Comparison of ENCODE assay signal across 8 mouse cellular contexts in genomic region chrX:152143941-152144741, GRCm38 (mm10). TPM values are rescaled to one million over a fixed set of nuclear protein-coding genes. Genes with fewer than 3 reads are reported as not detected.
DNase-seq lines count a peak whose midpoint lies in the region; ATAC-seq and TF ChIP-seq lines count a peak whose summit lies in the region.

Gene Iqsec2, plus strand, starts transcription at chrX:152144268.

- H3K9ac ChIP-seq in heart, embryonic 12.5 days: peak within 1 kb of the TSS; percentile 81
- peak within 1 kb of the TSS; percentile 59 for H3K9ac ChIP-seq in lung, embryonic 14.5 days

- peak within 1 kb of the TSS; percentile 69 for H3K4me3 ChIP-seq in embryonic facial prominence, embryonic 10.5 days
- H3K4me3 ChIP-seq in heart, embryonic 12.5 days: peak within 1 kb of the TSS; percentile 85
- H3K4me3 ChIP-seq in lung, embryonic 14.5 days (ENCODE audit: low read depth, low read length): peak within 1 kb of the TSS; percentile 61

- no peaks in the 10 kb centered on the region for H3K36me3 ChIP-seq in embryonic facial prominence, embryonic 10.5 days (replicated peaks)
- H3K36me3 ChIP-seq in heart, embryonic 12.5 days: no peaks in the 10 kb centered on the region
- H3K36me3 ChIP-seq in lung, embryonic 14.5 days (ENCODE audit: insufficient read depth): no peaks in the 10 kb centered on the region

- peak within 1 kb of the TSS; percentile 85 for H3K4me2 ChIP-seq in heart, embryonic 12.5 days
- H3K4me2 ChIP-seq in lung, embryonic 14.5 days: peak within 1 kb of the TSS; percentile 82

- 15% methylated on average over 55 of the region's 78 CpGs for WGBS in embryonic facial prominence, embryonic 10.5 days
- WGBS in heart, embryonic 12.5 days: 7% methylated on average over 58 of the region's 78 CpGs
- 5% methylated on average over 26 of the region's 78 CpGs for WGBS in lung, embryonic 14.5 days

- no peak for TF ChIP-seq CTCF in lung, embryonic 14.5 days (IDR thresholded peaks at IDR 0.05; ENCODE audit: low read depth)

- 0 out of 2 replicates have a peak, but pooled peaks cover 2% of the 10 kb centered on the region for H3K4me1 ChIP-seq in embryonic facial prominence, embryonic 10.5 days
- H3K4me1 ChIP-seq in heart, embryonic 12.5 days (replicated peaks): peaks cover 19% of the 10 kb centered on the region; the same call in 1 of the 2 replicates
- no peaks in the 10 kb centered on the region for H3K4me1 ChIP-seq in lung, embryonic 14.5 days (ENCODE audit: insufficient read depth)

- peak; percentile 23 for DNase-seq in CD4-positive, CD25-positive, alpha-beta regulatory T cell, adult 2 months (ENCODE audit: low read depth, low spot score)
- peak; percentile 36 for DNase-seq in Muller cell, postnatal 12 days (ENCODE audit: inconsistent ontology term)
- peak; percentile 53 for DNase-seq in embryonic facial prominence, embryonic 10.5 days (ENCODE audit: low spot score)
- DNase-seq in kidney, postnatal 14 days: peak; percentile 51
- DNase-seq in lung, embryonic 14.5 days: peak; percentile 46
- peak; percentile 35 for DNase-seq in retina, embryonic 14.5 days (ENCODE audit: low spot score)

- no peak for ATAC-seq in CD4-positive, CD25-positive, alpha-beta regulatory T cell, adult 4 months
- peak; percentile 72 for ATAC-seq in heart, embryonic 12.5 days (ENCODE audit: insufficient number of reproducible peaks, low FRiP score)
- peak; percentile 69; the same call in 1 of the 2 replicates for ATAC-seq in lung, embryonic 14.5 days (ENCODE audit: insufficient read depth)

- H3K9me3 ChIP-seq in embryonic facial prominence, embryonic 10.5 days: no peaks in the 10 kb centered on the region
- no peaks in the 10 kb centered on the region for H3K9me3 ChIP-seq in heart, embryonic 12.5 days (replicated peaks)
- no peaks in the 10 kb centered on the region for H3K9me3 ChIP-seq in lung, embryonic 14.5 days (ENCODE audit: low read depth, low read length)

- H3K27me3 ChIP-seq in embryonic facial prominence, embryonic 10.5 days (replicated peaks; ENCODE audit: low read depth, poor library complexity, severe bottlenecking): peaks cover 96% of the 10 kb centered on the region
- peaks cover 60% of the 10 kb centered on the region for H3K27me3 ChIP-seq in heart, embryonic 12.5 days (replicated peaks)
- H3K27me3 ChIP-seq in lung, embryonic 14.5 days (ENCODE audit: insufficient read depth, low read length): peaks cover 32% of the 10 kb centered on the region

- peak within 1 kb of the TSS; percentile 59; the same call in 1 of the 2 replicates for H3K27ac ChIP-seq in embryonic facial prominence, embryonic 10.5 days (replicated peaks)
- no peak within 1 kb of the TSS for H3K27ac ChIP-seq in heart, embryonic 12.5 days (ENCODE audit: poor library complexity, severe bottlenecking)
- no peak within 1 kb of the TSS for H3K27ac ChIP-seq in lung, embryonic 14.5 days (ENCODE audit: low read depth)

RNA-seq across cellular contexts. Expression of gene Iqsec2, which starts in this region (rescaled TPM):
- under 1 TPM; 0.18 to 0.34 TPM for polyA plus RNA-seq in CD4-positive, CD25-positive, alpha-beta regulatory T cell, adult 4 months (2017; shearing (Covaris generic))
- 0.71 and 0.96 TPM in 2 replicates for polyA plus RNA-seq in embryonic facial prominence, embryonic 10.5 days (2016; fragmentation: Nextera tagmentation; extraction: Ambion mirVana)
- 22.1 and 25.0 TPM in 2 replicates for polyA plus RNA-seq in heart, embryonic 12.5 days (2016; fragmentation: Nextera tagmentation; extraction: Ambion mirVana)
- polyA plus RNA-seq in lung, embryonic 14.5 days (2014; fragmentation: Nextera tagmentation; extraction: Ambion mirVana): 3.8 and 4.2 TPM in 2 replicates

Comparison
In these comparisons a context has a peak if more than half of its experiments do, and no peak if none do; other contexts are left out.
1. Peak in DNase-seq, H3K4me3 ChIP-seq and H3K27ac ChIP-seq in embryonic facial prominence, embryonic 10.5 days; RNA of the gene not detected or under 1 TPM.